Mouse (Mus musculus): ENCODE results near the gene Rbks. TPM values are rescaled to one million over a fixed set of nuclear protein-coding genes. Genes with fewer than 3 reads are reported as not detected.
"Not testable (repeated sequence)": the region's sequence is repeated elsewhere in the genome, so short reads cannot be mapped to it uniquely, and the experiment has no call there.

The Rbks gene
- total RNA-seq, 2 experiments from 2014 or later, result 22.9 to 28.9 TPM

GRCm38 (mm10) chr5:31680183-31680582, 17.2 kb downstream of the Rbks start:
- ATAC-seq (replicated peaks; ENCODE audit: poor library complexity, severe bottlenecking), result peak; percentile 56

- ATAC-seq (replicated peaks; ENCODE audit: poor library complexity, severe bottlenecking), result no peak
These were observed 19.4 kb downstream of the Rbks start for GRCm38 (mm10) chr5:31678000-31678399.

- no peak for ATAC-seq (replicated peaks; ENCODE audit: poor library complexity, severe bottlenecking)
These were observed 24.0 kb downstream of the Rbks start for GRCm38 (mm10) chr5:31673431-31673830.

- peak; percentile 40; the same call in 1 of the 2 replicates for ATAC-seq (replicated peaks; ENCODE audit: poor library complexity, severe bottlenecking)
These were observed 26.3 kb downstream of the Rbks start for GRCm38 (mm10) chr5:31671137-31671536.

- ATAC-seq (replicated peaks; ENCODE audit: poor library complexity, severe bottlenecking), result no peak
These were observed 27.4 kb downstream of the Rbks start for GRCm38 (mm10) chr5:31669984-31670383.

- ATAC-seq (replicated peaks; ENCODE audit: poor library complexity, severe bottlenecking), result no peak
These were observed 29.0 kb downstream of the Rbks start for GRCm38 (mm10) chr5:31668325-31668968.

GRCm38 (mm10) chr5:31666176-31666575, 31.3 kb downstream of the Rbks start:
- no peak for ATAC-seq (replicated peaks; ENCODE audit: poor library complexity, severe bottlenecking)

- ATAC-seq (replicated peaks; ENCODE audit: poor library complexity, severe bottlenecking), result no peak
These were observed 41.7 kb downstream of the Rbks start for GRCm38 (mm10) chr5:31655688-31656190.

GRCm38 (mm10) chr5:31650518-31651288, 46.7 kb downstream of the Rbks start:
- ATAC-seq (replicated peaks; ENCODE audit: poor library complexity, severe bottlenecking), result peak; percentile 82

GRCm38 (mm10) chr5:31647327-31647726, 50.1 kb downstream of the Rbks start:
- no peak for ATAC-seq (replicated peaks; ENCODE audit: poor library complexity, severe bottlenecking)

GRCm38 (mm10) chr5:31646574-31646973, 50.9 kb downstream of the Rbks start:
- no peak for ATAC-seq (replicated peaks; ENCODE audit: poor library complexity, severe bottlenecking)

GRCm38 (mm10) chr5:31645798-31646197, 51.6 kb downstream of the Rbks start:
- ATAC-seq (replicated peaks; ENCODE audit: poor library complexity, severe bottlenecking), result no peak

GRCm38 (mm10) chr5:31644847-31645246, 52.6 kb downstream of the Rbks start:
- no peak for ATAC-seq (replicated peaks; ENCODE audit: poor library complexity, severe bottlenecking)

- ATAC-seq (replicated peaks; ENCODE audit: poor library complexity, severe bottlenecking), result no peak
These were observed 53.2 kb downstream of the Rbks start for GRCm38 (mm10) chr5:31644272-31644671.

- no peak for ATAC-seq (replicated peaks; ENCODE audit: poor library complexity, severe bottlenecking)
These were observed 55.1 kb downstream of the Rbks start for GRCm38 (mm10) chr5:31642300-31642699.

- peak; percentile 54 for ATAC-seq (replicated peaks; ENCODE audit: poor library complexity, severe bottlenecking)
These were observed 56.9 kb downstream of the Rbks start for GRCm38 (mm10) chr5:31640542-31640941.

- peak; percentile 91 for ATAC-seq (replicated peaks; ENCODE audit: poor library complexity, severe bottlenecking)
These were observed 60.7 kb downstream of the Rbks start for GRCm38 (mm10) chr5:31636636-31637253.

GRCm38 (mm10) chr5:31634679-31635078, 62.7 kb downstream of the Rbks start:
- no peak for ATAC-seq (replicated peaks; ENCODE audit: poor library complexity, severe bottlenecking)

- no peak for ATAC-seq (replicated peaks; ENCODE audit: poor library complexity, severe bottlenecking)
These were observed 63.3 kb downstream of the Rbks start for GRCm38 (mm10) chr5:31634161-31634560.

- ATAC-seq (replicated peaks; ENCODE audit: poor library complexity, severe bottlenecking), result not testable (repeated sequence)
These were observed 66.3 kb downstream of the Rbks start for GRCm38 (mm10) chr5:31631169-31631568.

GRCm38 (mm10) chr5:31630064-31630463, 67.4 kb downstream of the Rbks start:
- no peak for ATAC-seq (replicated peaks; ENCODE audit: poor library complexity, severe bottlenecking)

All from granulocyte monocyte progenitor cell, adult 5-6 weeks (primary cell).